In the genomic region with DNA sequence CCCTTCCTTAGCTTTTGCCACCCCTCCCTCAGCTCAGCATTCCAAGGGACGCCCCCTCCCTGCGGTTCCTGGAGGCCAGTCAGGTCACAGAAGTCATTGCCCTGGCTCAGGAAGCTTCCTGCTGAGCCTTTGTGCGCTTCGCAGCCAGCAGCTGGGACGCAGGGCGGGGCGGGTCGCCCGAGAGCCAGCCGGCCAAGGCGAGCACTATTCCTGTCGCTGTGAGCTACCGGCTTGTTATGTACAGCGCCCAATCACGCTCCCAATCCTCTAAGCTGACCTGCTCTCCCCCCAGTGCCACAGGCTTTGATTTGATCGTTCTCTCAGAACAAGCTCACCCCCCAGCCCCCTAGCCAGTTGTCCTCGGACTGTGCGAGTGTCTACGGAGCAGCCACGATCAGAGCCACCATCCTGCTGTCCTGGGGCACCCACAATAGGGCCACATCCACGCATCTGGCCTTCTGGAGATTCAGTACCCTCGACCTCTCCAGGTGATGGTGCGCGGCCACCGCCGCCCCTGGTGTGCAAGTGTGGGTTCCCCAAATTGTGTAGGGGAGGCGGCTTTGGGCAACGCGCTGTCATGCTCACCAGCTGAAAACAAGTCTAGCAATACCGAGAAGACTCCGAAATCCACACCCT, we compare ENCODE assay signal across 9 mouse cellular contexts. TPM values are rescaled to one million over a fixed set of nuclear protein-coding genes. Genes with fewer than 3 reads are reported as not detected.
DNase-seq lines count a peak whose midpoint lies in the region; ATAC-seq lines count a peak whose summit lies in the region.
"Had no signal": no experiment of that assay in that cellular context is flagged by ENCODE, and none has a peak within 500 bp of the region (broad histone marks: within the 10 kb centered on the region; RNA-seq: fewer than 3 reads in every experiment).

No protein-coding gene starts in this region.

- peak overlapping the region; percentile 19; the same call in 1 of the 2 replicates for H3K4me3 ChIP-seq in intestine, embryonic 15.5 days (replicated peaks)
- H3K4me3 ChIP-seq in neural tube, embryonic 12.5 days = no peak overlapping the region

- H3K27me3 ChIP-seq in intestine, embryonic 15.5 days (replicated peaks) = peaks cover 5% of the 10 kb centered on the region; the same call in 1 of the 2 replicates
- H3K27me3 ChIP-seq in neural tube, embryonic 12.5 days (replicated peaks) = no peaks in the 10 kb centered on the region

- no peak overlapping the region for H3K9ac ChIP-seq in intestine, embryonic 15.5 days
- H3K9ac ChIP-seq in neural tube, embryonic 12.5 days = no peak overlapping the region

- H3K9me3 ChIP-seq in intestine, embryonic 15.5 days = no peaks in the 10 kb centered on the region
- no peaks in the 10 kb centered on the region for H3K9me3 ChIP-seq in neural tube, embryonic 12.5 days

- H3K36me3 ChIP-seq in intestine, embryonic 15.5 days = no peaks in the 10 kb centered on the region
- H3K36me3 ChIP-seq in neural tube, embryonic 12.5 days = no peaks in the 10 kb centered on the region

- ATAC-seq in intestine, embryonic 15.5 days = peak; percentile 55
- ATAC-seq in neural tube, embryonic 12.5 days (ENCODE audit: low FRiP score, low read depth) = peak; percentile 75

- no peaks in the 10 kb centered on the region for H3K4me1 ChIP-seq in intestine, embryonic 15.5 days (replicated peaks)
- no peaks in the 10 kb centered on the region for H3K4me1 ChIP-seq in neural tube, embryonic 12.5 days

- peak overlapping the region; percentile 62 for H3K4me2 ChIP-seq in intestine, embryonic 15.5 days (replicated peaks)
- peak overlapping the region; percentile 57 for H3K4me2 ChIP-seq in neural tube, embryonic 12.5 days (replicated peaks)

- intact Hi-C loops in heart, postnatal 25 days (cut with DNase I) = no loop called here

- DNase-seq in heart, adult 11 months = peak; percentile 93
- DNase-seq in heart, postnatal 25 days (ENCODE audit: low spot score) = no peak
- peak; percentile 45 to 55 for DNase-seq in cerebellum, postnatal 14 days
- peak; percentile 52 for DNase-seq in gastrocnemius, postnatal 25 days
- DNase-seq in layer of hippocampus, adult 11-12 months (ENCODE audit: low spot score) = no peak
- no peak for DNase-seq in lung, postnatal 14 days

- H3K27ac ChIP-seq in intestine, embryonic 15.5 days = no peak overlapping the region
- H3K27ac ChIP-seq in neural tube, embryonic 12.5 days = no peak overlapping the region

- WGBS in intestine, embryonic 15.5 days = 24% methylated on average over 31 of the region's 31 CpGs
- 19% methylated on average over 31 of the region's 31 CpGs for WGBS in neural tube, embryonic 12.5 days

RNA-seq across cellular contexts. Expression of a gene that starts 0.5 kb away (rescaled TPM):
- total RNA-seq in heart, postnatal 25 days (2021) = 1 to 10 TPM; 3.9 to 4.2 TPM
- 10 to 100 TPM; 21.7 to 33.1 TPM for total RNA-seq in gastrocnemius, postnatal 25 days (2021)
- polyA plus RNA-seq in intestine, embryonic 15.5 days (2015; fragmentation: Nextera tagmentation; extraction: Ambion mirVana) = 0.14 and 0.16 TPM in 2 replicates
- 1.2 and 1.8 TPM in 2 replicates for polyA plus RNA-seq in neural tube, embryonic 12.5 days (2016; fragmentation: Nextera tagmentation; extraction: Ambion mirVana)
- polyA plus RNA-seq: C2C12 had no signal

Comparison
In these comparisons a context has a peak if more than half of its experiments do, and no peak if none do; other contexts are left out.
1. DNase-seq: peak in heart, adult 11 months (single experiment), cerebellum, postnatal 14 days (2 of 2) and gastrocnemius, postnatal 25 days (single experiment); none in heart, postnatal 25 days (single experiment), layer of hippocampus, adult 11-12 months (single experiment) and lung, postnatal 14 days (single experiment).
2. RNA of a gene that starts 0.5 kb away (total RNA-seq): 21.7 to 33.1 TPM in gastrocnemius, postnatal 25 days; 3.9 to 4.2 TPM in heart, postnatal 25 days; every median in the first group is over 4 times any median in the second.